Mouse (Mus musculus) lung, postnatal 10 days (tissue): Measurements from ENCODE around the gene Col12a1.

ENCODE experiments used
- DNase-seq: peaks from one replicate; pipeline ENCODE4 v3.0.0; 2021

The Col12a1 gene

GRCm38 (mm10) chr9:79600237-79600570 is 118.4 kb downstream of the Col12a1 start:
- DNase-seq, result no peak

DNA sequence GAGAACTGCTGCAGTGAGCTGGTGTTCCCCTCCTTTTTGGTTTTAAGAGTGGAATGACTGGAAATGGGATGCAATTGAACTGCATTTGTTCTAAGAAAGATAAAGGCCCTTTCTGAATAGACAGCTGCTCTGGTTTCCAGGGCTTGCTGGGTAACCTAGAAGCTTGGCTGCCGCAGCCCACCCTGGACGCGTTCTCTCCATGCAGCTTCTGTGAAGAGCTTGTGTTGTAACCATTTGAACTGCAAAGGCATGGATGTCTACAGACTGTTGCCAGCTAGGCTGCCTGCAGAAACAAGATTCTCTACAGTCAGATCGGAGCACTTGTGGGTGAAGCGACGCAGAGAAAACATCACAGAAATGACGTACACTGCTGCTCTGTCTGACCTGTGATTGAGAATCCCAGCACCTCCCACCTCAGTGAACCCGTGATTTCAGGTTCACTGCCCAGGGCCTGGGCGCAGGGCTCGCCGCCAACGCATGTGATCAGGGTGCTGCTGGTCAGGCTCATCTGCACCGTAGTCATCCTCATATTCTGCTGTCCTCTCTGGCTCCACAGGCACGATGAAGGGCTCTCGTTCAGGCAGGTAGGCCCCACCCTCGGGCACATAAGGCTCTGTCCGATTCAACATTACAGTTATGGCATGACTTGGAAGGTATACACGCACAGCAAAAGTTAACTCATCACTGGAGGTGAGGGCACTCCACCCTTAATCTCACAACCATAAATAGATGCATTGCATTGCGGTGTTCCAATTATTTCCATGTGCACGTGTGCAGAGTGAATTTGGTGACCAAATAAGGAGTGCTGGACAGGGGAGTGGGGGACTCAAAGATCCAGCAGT is 119.0 kb downstream of the Col12a1 start:
- DNase-seq, result no peak

DNA sequence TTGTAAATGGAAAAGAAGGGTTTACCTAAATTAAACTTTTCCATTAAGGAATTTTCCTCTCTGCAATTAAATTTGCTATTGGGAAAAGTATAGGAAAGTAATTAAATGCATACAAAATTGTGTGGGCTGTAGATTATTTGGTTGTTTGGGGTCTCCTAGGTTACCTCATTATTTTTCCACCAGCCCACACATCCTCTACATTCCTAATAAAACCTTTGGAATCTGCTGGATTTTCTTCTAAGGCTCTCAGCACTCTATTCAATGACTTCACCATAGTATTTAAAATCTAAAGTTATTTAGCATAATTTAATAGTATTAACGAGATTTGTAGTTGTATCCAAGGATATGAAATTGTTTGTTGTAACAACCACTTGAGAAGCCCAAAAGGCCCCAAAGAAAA is 120.1 kb downstream of the Col12a1 start:
- no peak for DNase-seq

DNA sequence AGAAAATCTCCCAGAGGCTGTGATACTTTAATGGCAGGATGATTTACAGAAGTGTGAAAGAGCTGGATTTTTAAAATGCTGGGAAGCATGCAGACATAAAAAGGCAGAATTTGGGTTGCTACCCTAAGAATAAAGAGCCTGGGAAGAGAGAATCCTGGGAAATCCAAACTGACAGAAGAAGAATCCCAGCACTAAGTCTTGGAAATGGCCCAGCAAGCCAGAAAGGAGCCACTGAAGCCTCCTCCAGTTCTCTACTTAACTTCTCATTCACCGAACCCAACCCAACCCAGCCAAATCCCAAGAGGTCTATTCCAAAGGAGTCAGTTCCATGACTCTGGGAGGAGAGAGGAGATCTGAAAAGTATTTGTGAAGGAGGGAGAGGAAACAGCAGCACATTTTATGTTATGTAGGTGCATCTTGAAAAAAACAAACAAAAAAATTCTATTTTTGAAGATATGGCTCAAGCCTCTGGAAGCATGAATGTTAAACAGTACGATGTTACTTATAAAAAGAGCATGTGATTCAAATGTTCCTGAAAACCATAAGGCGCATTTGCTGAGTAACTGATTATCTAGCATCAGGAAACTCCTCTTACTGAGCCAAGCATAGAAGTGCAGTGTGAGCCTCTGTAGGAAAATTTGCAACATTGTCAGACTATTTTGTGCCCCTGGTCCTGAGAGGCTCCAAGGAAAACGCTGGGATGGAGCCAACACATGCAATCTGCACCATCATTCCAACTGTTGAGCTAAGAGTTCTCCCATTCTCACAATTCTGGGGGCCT is 132.0 kb downstream of the Col12a1 start:
- DNase-seq, result no peak

DNA sequence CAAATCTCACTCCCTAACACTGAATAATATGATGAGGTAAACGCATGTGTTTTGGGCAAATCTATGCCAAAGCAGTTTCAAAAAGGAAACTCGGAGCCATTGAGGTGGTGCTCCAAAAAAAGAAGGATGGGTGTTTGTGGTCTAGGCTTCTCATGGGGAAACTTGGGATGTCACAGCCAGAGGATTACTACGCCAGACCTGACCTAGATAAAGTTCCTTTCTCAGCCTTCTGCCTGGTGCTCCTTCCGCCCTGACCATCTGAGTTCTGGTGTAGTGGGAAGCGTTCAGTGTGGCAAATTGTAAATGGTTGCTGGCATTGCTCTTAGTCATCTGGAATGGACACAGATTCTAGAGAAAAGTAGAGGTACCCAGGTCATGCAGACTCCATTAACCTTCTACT is 151.8 kb downstream of the Col12a1 start:
- no peak for DNase-seq

- DNase-seq, result no peak
Observed at GRCm38 (mm10) chr9:79553297-79553696, 165.3 kb downstream of the Col12a1 start.
